Mouse (Mus musculus): ENCODE measurements around the gene Sirt2. TPM values are rescaled to one million over a fixed set of nuclear protein-coding genes. Genes with fewer than 3 reads are reported as not detected.

Gene Sirt2
- polyA plus RNA-seq, 1 experiment = 203 TPM

DNA sequence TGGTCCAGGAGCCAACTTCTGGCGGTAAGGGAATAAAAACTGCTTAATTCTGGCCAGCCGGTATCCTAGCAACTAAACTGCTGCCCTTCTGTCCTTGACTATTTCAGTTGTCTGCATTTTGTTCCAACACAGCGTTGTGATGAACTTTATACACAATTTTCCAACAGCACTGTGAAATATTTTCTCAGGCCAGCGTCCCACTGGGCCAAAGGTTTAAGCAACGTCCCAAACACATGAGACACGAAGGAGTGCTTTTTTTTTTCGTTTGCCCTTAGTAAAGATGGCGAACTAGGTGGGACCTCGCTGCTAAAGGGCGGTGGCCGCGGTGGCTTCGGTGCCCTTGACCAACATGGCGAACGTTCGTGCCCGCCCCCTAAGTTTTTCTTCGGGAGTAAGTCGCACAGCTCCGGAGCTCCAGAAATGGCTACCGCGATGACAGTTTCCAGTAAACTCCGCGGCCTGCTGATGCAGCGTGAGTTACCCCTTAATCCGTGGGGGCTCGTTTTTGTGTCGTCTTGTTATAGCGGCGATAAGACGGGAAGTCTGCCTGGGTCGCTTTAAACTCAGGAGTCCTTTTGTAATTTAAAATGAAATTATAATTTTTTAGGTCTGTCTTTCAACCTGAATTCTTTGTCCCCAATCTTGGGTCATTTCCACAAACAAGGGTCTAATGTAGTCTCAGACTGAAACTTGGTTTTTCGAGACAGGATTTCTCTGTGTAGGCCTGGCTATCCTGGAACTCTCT lies 58.6 kb downstream of the Sirt2 start, which contains the start of gene Ech1:
Gene Ech1, plus strand, starts transcription at position 277 of the 745 bp plus-strand sequence.
- Histone ChIP-seq H3K4me3 (ENCODE audit: control insufficient read depth, low read depth, low read length) (peak within 1 kb of the TSS; percentile 91), H3K4me1 (ENCODE audit: control insufficient read depth, insufficient read depth, low read length) (peaks cover 9% of the 10 kb centered on the region), H3K27ac (ENCODE audit: control insufficient read depth, insufficient read depth, low read depth, low read length) (peak within 1 kb of the TSS; percentile 93), H3K27me3 (ENCODE audit: control insufficient read depth, insufficient read depth, low read length) (no peaks in the 10 kb centered on the region), H3K36me3 (ENCODE audit: control insufficient read depth, insufficient read depth, low read length) (no peaks in the 10 kb centered on the region; the same call in none of the 2 replicates)
- TF ChIP-seq POLR2A (IDR thresholded peaks at IDR 0.05; ENCODE audit: control insufficient read depth, low read depth, low read length) = peak; percentile 70
- TF ChIP-seq CTCF (IDR thresholded peaks at IDR 0.05; ENCODE audit: control insufficient read depth, insufficient read depth, insufficient replicate concordance, low read depth, low read length) = no peak

DNA sequence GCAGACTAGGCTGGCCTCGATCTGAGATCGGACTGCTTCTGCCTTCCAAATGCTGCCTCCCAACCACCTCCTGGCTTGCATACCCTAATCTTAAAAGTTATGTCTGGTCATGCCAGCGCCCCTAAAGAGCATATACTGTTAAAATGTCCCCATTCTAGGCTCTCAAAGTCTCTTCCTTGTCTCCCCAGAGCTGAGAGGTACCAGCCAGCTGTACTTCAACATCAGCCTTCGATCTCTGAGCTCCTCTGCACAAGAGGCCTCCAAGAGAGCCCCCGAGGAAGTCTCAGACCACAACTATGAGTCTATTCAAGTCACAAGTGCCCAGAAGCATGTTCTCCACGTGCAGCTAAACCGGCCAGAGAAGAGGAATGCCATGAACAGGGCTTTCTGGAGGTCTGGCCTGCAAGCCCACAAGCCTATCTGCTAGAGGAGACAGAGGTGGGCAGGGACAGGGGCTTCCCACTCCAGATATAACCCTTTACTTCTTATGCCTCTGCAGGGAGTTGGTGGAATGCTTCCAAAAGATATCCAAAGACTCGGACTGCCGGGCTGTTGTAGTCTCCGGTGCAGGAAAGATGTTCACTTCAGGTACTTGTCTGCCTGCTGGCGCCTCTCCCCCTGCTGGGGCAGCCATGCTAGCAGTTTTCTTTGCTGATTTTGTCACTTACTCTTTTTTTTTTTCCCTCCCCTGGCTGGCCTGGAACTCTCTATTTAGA lies 59.3 kb downstream of the Sirt2 start:
- H3K36me3 ChIP-seq (ENCODE audit: control insufficient read depth, insufficient read depth, low read length) = no peaks in the 10 kb centered on the region; the same call in none of the 2 replicates
- peak overlapping the region; percentile 93 for H3K27ac ChIP-seq (ENCODE audit: control insufficient read depth, insufficient read depth, low read depth, low read length)
- no peaks in the 10 kb centered on the region for H3K27me3 ChIP-seq (ENCODE audit: control insufficient read depth, insufficient read depth, low read length)
- TF ChIP-seq CTCF (IDR thresholded peaks at IDR 0.05; ENCODE audit: control insufficient read depth, insufficient read depth, insufficient replicate concordance, low read depth, low read length) = no peak
- TF ChIP-seq POLR2A (IDR thresholded peaks at IDR 0.05; ENCODE audit: control insufficient read depth, low read depth, low read length) = no peak
- peak overlapping the region; percentile 91 for H3K4me3 ChIP-seq (ENCODE audit: control insufficient read depth, low read depth, low read length)
- peaks cover 10% of the 10 kb centered on the region for H3K4me1 ChIP-seq (ENCODE audit: control insufficient read depth, insufficient read depth, low read length)

DNA sequence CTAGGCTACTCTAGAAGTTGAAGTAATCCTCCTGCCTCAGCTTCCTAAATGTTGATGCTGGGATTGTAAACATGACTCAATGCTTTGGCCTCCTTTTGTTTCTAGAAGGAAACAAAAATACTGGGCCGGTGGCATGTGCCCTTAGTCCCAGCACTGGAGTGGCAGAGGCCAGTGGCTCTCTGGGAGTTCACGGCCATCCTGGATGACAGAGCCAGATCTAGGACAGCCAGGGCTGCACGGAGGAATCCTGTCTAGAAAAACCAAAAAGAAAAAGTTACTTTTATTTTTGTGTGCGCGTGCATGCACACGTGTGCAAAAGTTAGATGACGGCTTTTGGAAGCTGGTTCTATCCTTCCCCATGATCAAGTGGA lies 59.9 kb downstream of the Sirt2 start:
- Histone ChIP-seq H3K27ac (ENCODE audit: control insufficient read depth, insufficient read depth, low read depth, low read length) (peak overlapping the region; percentile 58), H3K4me1 (ENCODE audit: control insufficient read depth, insufficient read depth, low read length) (peaks cover 14% of the 10 kb centered on the region), H3K4me3 (ENCODE audit: control insufficient read depth, low read depth, low read length) (no peak overlapping the region), H3K27me3 (ENCODE audit: control insufficient read depth, insufficient read depth, low read length) (no peaks in the 10 kb centered on the region), H3K36me3 (ENCODE audit: control insufficient read depth, insufficient read depth, low read length) (no peaks in the 10 kb centered on the region; the same call in none of the 2 replicates)
- no peak for TF ChIP-seq CTCF (IDR thresholded peaks at IDR 0.05; ENCODE audit: control insufficient read depth, insufficient read depth, insufficient replicate concordance, low read depth, low read length)
- TF ChIP-seq POLR2A (IDR thresholded peaks at IDR 0.05; ENCODE audit: control insufficient read depth, low read depth, low read length) = no peak

DNA sequence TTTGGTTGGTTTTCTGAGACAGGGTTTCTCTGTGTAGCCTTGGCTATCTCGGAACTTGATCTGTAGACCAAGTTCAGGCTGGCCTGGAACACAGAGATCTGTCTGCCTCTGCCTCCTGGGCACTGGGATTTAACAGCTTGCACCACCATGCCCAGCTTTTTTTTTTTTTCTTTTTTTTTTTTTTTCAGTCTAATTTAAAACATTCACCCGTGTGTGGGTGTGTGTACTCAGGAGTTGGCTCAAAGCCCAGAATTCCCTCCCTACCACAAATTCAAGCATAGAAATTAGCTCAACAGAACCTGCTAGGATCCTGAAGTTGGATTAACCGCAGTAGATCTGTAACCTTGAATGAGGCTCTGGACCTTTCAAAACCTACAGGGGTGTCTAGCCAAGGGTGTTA lies 60.8 kb downstream of the Sirt2 start:
- TF ChIP-seq CTCF (IDR thresholded peaks at IDR 0.05; ENCODE audit: control insufficient read depth, insufficient read depth, insufficient replicate concordance, low read depth, low read length) (no peak), POLR2A (IDR thresholded peaks at IDR 0.05; ENCODE audit: control insufficient read depth, low read depth, low read length) (no peak)
- Histone ChIP-seq H3K27ac (ENCODE audit: control insufficient read depth, insufficient read depth, low read depth, low read length) (no peak overlapping the region), H3K4me3 (ENCODE audit: control insufficient read depth, low read depth, low read length) (no peak overlapping the region), H3K4me1 (ENCODE audit: control insufficient read depth, insufficient read depth, low read length) (peaks cover 18% of the 10 kb centered on the region), H3K27me3 (ENCODE audit: control insufficient read depth, insufficient read depth, low read length) (no peaks in the 10 kb centered on the region), H3K36me3 (ENCODE audit: control insufficient read depth, insufficient read depth, low read length) (no peaks in the 10 kb centered on the region; the same call in 1 of the 2 replicates)

DNA sequence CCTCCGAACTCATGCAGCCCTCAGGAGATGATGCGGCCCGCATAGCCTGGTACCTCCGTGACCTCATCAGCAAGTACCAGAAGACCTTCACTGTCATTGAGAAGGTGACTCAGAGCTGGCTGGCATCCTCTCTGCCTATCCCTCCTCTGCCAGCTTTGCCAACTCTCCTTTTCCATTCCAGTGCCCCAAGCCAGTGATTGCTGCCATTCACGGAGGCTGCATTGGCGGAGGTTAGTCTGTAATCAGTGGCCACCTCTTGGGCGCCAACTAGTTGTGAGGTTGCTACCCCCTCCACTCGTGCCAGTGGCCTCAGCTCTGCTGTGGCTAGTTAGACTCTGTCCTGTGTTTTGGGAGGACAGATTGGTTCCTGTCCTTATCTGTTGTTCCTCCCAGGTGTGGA lies 63.3 kb downstream of the Sirt2 start:
- H3K4me1 ChIP-seq (ENCODE audit: control insufficient read depth, insufficient read depth, low read length) = peaks cover 12% of the 10 kb centered on the region
- H3K27ac ChIP-seq (ENCODE audit: control insufficient read depth, insufficient read depth, low read depth, low read length) = no peak overlapping the region
- H3K27me3 ChIP-seq (ENCODE audit: control insufficient read depth, insufficient read depth, low read length) = no peaks in the 10 kb centered on the region
- TF ChIP-seq POLR2A (IDR thresholded peaks at IDR 0.05; ENCODE audit: control insufficient read depth, low read depth, low read length) (no peak), CTCF (IDR thresholded peaks at IDR 0.05; ENCODE audit: control insufficient read depth, insufficient read depth, insufficient replicate concordance, low read depth, low read length) (no peak)
- H3K4me3 ChIP-seq (ENCODE audit: control insufficient read depth, low read depth, low read length) = no peak overlapping the region
- no peaks in the 10 kb centered on the region; the same call in 1 of the 2 replicates for H3K36me3 ChIP-seq (ENCODE audit: control insufficient read depth, insufficient read depth, low read length)

DNA sequence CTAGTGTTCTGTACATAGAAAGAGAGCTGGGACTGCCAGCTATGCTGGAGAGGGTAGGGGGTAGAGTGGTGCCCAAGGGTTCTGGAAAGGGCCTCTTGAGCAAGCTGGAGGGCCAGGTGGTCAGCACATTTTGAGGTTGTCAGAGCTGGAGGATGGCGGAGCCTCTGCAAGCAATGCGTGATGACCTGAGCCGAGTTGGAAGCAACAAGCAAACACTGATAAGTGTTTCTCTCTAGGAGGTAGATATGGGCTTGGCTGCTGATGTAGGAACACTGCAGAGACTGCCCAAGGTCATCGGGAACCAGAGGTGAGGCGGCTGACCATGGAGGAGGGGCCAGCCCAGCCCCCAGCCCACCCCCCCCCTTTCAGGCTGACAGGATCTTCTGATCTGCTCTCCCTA lies 64.4 kb downstream of the Sirt2 start:
- Histone ChIP-seq H3K4me1 (ENCODE audit: control insufficient read depth, insufficient read depth, low read length) (peaks cover 12% of the 10 kb centered on the region), H3K27me3 (ENCODE audit: control insufficient read depth, insufficient read depth, low read length) (no peaks in the 10 kb centered on the region), H3K4me3 (ENCODE audit: control insufficient read depth, low read depth, low read length) (no peak overlapping the region), H3K27ac (ENCODE audit: control insufficient read depth, insufficient read depth, low read depth, low read length) (no peak overlapping the region), H3K36me3 (ENCODE audit: control insufficient read depth, insufficient read depth, low read length) (no peaks in the 10 kb centered on the region; the same call in 1 of the 2 replicates)
- TF ChIP-seq POLR2A (IDR thresholded peaks at IDR 0.05; ENCODE audit: control insufficient read depth, low read depth, low read length) (no peak), CTCF (IDR thresholded peaks at IDR 0.05; ENCODE audit: control insufficient read depth, insufficient read depth, insufficient replicate concordance, low read depth, low read length) (no peak)

DNA sequence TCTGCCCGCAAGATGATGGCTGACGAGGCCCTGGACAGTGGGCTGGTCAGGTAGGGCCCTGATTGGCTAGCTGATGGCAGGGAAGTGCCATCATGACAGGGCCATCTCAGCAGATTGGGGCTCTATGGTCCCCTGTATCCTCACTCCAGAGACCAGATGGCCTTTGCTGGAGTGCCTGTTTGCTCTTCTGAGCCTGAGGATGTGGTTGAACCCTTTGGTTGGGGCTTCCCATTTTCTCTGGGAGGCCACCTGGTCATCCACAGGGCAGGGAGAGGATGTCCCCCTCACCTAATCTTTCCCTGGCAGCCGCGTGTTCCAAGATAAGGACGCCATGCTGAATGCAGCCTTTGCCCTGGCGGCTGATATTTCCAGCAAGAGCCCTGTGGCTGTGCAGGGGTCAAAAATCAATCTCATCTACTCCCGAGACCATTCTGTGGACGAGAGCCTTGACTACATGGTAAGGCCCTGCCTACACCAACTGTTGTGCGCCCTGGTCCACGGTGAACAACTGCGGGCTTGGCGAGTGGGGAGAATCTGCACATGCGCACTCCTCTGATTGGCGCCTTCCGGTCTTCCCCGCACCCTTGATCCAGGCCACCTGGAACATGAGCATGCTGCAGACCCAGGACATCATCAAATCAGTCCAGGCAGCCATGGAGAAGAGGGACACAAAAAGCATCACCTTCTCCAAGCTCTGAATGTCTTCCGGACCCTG lies 65.0 kb downstream of the Sirt2 start:
- Histone ChIP-seq H3K4me3 (ENCODE audit: control insufficient read depth, low read depth, low read length) (peak overlapping the region; percentile 23), H3K4me1 (ENCODE audit: control insufficient read depth, insufficient read depth, low read length) (peaks cover 9% of the 10 kb centered on the region), H3K27me3 (ENCODE audit: control insufficient read depth, insufficient read depth, low read length) (no peaks in the 10 kb centered on the region), H3K36me3 (ENCODE audit: control insufficient read depth, insufficient read depth, low read length) (no peaks in the 10 kb centered on the region; the same call in 1 of the 2 replicates), H3K27ac (ENCODE audit: control insufficient read depth, insufficient read depth, low read depth, low read length) (no peak overlapping the region)
- TF ChIP-seq POLR2A (IDR thresholded peaks at IDR 0.05; ENCODE audit: control insufficient read depth, low read depth, low read length) (0 out of 2 replicates have a peak, but pooled peaks have one; percentile 15), CTCF (IDR thresholded peaks at IDR 0.05; ENCODE audit: control insufficient read depth, insufficient read depth, insufficient replicate concordance, low read depth, low read length) (no peak)

All from testis, adult 2 months (tissue).